Mouse (Mus musculus): ENCODE data around the gene Ung. TPM values are rescaled to one million over a fixed set of nuclear protein-coding genes. Genes with fewer than 3 reads are reported as not detected.

The Ung gene
- polyA plus RNA-seq, 1 experiment from 2014 or later: 3.2 TPM

- Histone ChIP-seq H3K36me3 (ENCODE audit: inconsistent target) (peaks cover 38% of the 10 kb centered on the region; the same call in 1 of the 2 replicates), H3K27ac (no peak overlapping the region), H3K4me3 (ENCODE audit: inconsistent target) (no peak overlapping the region), H3K79me2 (ENCODE audit: inconsistent target) (no peaks in the 10 kb centered on the region)
- WGBS (ENCODE audit: missing documents): 88% methylated on average over 4 of the region's 4 CpGs
Observed at GRCm38 (mm10) chr5:114119806-114120205, 10.4 kb upstream of the Ung start.

GRCm38 (mm10) chr5:114126008-114126407 is 4.2 kb upstream of the Ung start:
- H3K4me3 ChIP-seq (ENCODE audit: inconsistent target): no peak overlapping the region
- 97% methylated on average over 3 of the region's 3 CpGs for WGBS (ENCODE audit: missing documents)
- no peak overlapping the region for H3K27ac ChIP-seq
- H3K79me2 ChIP-seq (ENCODE audit: inconsistent target): no peaks in the 10 kb centered on the region
- H3K36me3 ChIP-seq (ENCODE audit: inconsistent target): peaks cover 24% of the 10 kb centered on the region; the same call in 1 of the 2 replicates

- no peaks in the 10 kb centered on the region for H3K79me2 ChIP-seq (ENCODE audit: inconsistent target)
- H3K36me3 ChIP-seq (ENCODE audit: inconsistent target): peaks cover 18% of the 10 kb centered on the region; the same call in 1 of the 2 replicates
- peak overlapping the region; percentile 62; the same call in 1 of the 2 replicates for H3K4me3 ChIP-seq (ENCODE audit: inconsistent target)
- H3K27ac ChIP-seq: no peak overlapping the region
- WGBS (ENCODE audit: missing documents): 85% methylated on average over 7 of the region's 7 CpGs
Observed at GRCm38 (mm10) chr5:114126499-114127244, 3.5 kb upstream of the Ung start.

GRCm38 (mm10) chr5:114127374-114128349 is 2.5 kb upstream of the Ung start, which contains the start of gene Alkbh2:
Alkbh2 (minus strand) TSS chr5:114128218.
- Histone ChIP-seq H3K4me3 (ENCODE audit: inconsistent target) (peak within 1 kb of the TSS; percentile 62), H3K36me3 (ENCODE audit: inconsistent target) (peaks cover 8% of the 10 kb centered on the region; the same call in 1 of the 2 replicates), H3K27ac (peak within 1 kb of the TSS; percentile 31), H3K79me2 (ENCODE audit: inconsistent target) (no peaks in the 10 kb centered on the region)
- 4% methylated on average over 69 of the region's 69 CpGs for WGBS (ENCODE audit: missing documents)

GRCm38 (mm10) chr5:114129550-114130210 is 506 bp upstream of the Ung start:
- 92% methylated on average over 15 of the region's 15 CpGs for WGBS (ENCODE audit: missing documents)
- Histone ChIP-seq H3K4me3 (ENCODE audit: inconsistent target) (no peak overlapping the region), H3K27ac (no peak overlapping the region), H3K79me2 (ENCODE audit: inconsistent target) (no peaks in the 10 kb centered on the region), H3K36me3 (ENCODE audit: inconsistent target) (no peaks in the 10 kb centered on the region)

- no peak overlapping the region for H3K27ac ChIP-seq
- no peaks in the 10 kb centered on the region for H3K79me2 ChIP-seq (ENCODE audit: inconsistent target)
- WGBS (ENCODE audit: missing documents): 1% methylated on average over 72 of the region's 87 CpGs
- peak overlapping the region; percentile 28 for H3K4me3 ChIP-seq (ENCODE audit: inconsistent target)
- H3K36me3 ChIP-seq (ENCODE audit: inconsistent target): no peaks in the 10 kb centered on the region
Observed at GRCm38 (mm10) chr5:114130698-114131520, 723 bp downstream of the Ung start.

GRCm38 (mm10) chr5:114131521-114131840 is 1.3 kb downstream of the Ung start:
- no peaks in the 10 kb centered on the region for H3K36me3 ChIP-seq (ENCODE audit: inconsistent target)
- no peak overlapping the region for H3K27ac ChIP-seq
- 2% methylated on average over 15 of the region's 15 CpGs for WGBS (ENCODE audit: missing documents)
- no peaks in the 10 kb centered on the region for H3K79me2 ChIP-seq (ENCODE audit: inconsistent target)
- peak overlapping the region; percentile 28 for H3K4me3 ChIP-seq (ENCODE audit: inconsistent target)

- H3K36me3 ChIP-seq (ENCODE audit: inconsistent target): no peaks in the 10 kb centered on the region
- no peaks in the 10 kb centered on the region for H3K79me2 ChIP-seq (ENCODE audit: inconsistent target)
- H3K4me3 ChIP-seq (ENCODE audit: inconsistent target): no peak overlapping the region
- WGBS (ENCODE audit: missing documents): 97% methylated on average over 6 of the region's 6 CpGs
- H3K27ac ChIP-seq: no peak overlapping the region
Observed at GRCm38 (mm10) chr5:114132841-114133240, 2.7 kb downstream of the Ung start.

GRCm38 (mm10) chr5:114134091-114134534 is 3.9 kb downstream of the Ung start:
- no peak overlapping the region for H3K27ac ChIP-seq
- H3K4me3 ChIP-seq (ENCODE audit: inconsistent target): no peak overlapping the region
- 66% methylated on average over 6 of the region's 6 CpGs for WGBS (ENCODE audit: missing documents)
- H3K36me3 ChIP-seq (ENCODE audit: inconsistent target): no peaks in the 10 kb centered on the region
- no peaks in the 10 kb centered on the region for H3K79me2 ChIP-seq (ENCODE audit: inconsistent target)

GRCm38 (mm10) chr5:114135516-114135915 is 5.3 kb downstream of the Ung start:
- Histone ChIP-seq H3K27ac (no peak overlapping the region), H3K79me2 (ENCODE audit: inconsistent target) (no peaks in the 10 kb centered on the region), H3K4me3 (ENCODE audit: inconsistent target) (no peak overlapping the region), H3K36me3 (ENCODE audit: inconsistent target) (no peaks in the 10 kb centered on the region)
- WGBS (ENCODE audit: missing documents): 89% methylated on average over 10 of the region's 10 CpGs

GRCm38 (mm10) chr5:114137481-114138276 is 7.5 kb downstream of the Ung start:
- Histone ChIP-seq H3K27ac (no peak overlapping the region), H3K79me2 (ENCODE audit: inconsistent target) (no peaks in the 10 kb centered on the region), H3K36me3 (ENCODE audit: inconsistent target) (no peaks in the 10 kb centered on the region), H3K4me3 (ENCODE audit: inconsistent target) (no peak overlapping the region)
- WGBS (ENCODE audit: missing documents): 96% methylated on average over 15 of the region's 15 CpGs

GRCm38 (mm10) chr5:114138277-114139164 is 8.3 kb downstream of the Ung start:
- Histone ChIP-seq H3K79me2 (ENCODE audit: inconsistent target) (no peaks in the 10 kb centered on the region), H3K27ac (no peak overlapping the region), H3K4me3 (ENCODE audit: inconsistent target) (no peak overlapping the region), H3K36me3 (ENCODE audit: inconsistent target) (no peaks in the 10 kb centered on the region)
- 91% methylated on average over 15 of the region's 21 CpGs for WGBS (ENCODE audit: missing documents)
